Comparison of ENCODE assay signal across 8 mouse cellular contexts in the genomic region with DNA sequence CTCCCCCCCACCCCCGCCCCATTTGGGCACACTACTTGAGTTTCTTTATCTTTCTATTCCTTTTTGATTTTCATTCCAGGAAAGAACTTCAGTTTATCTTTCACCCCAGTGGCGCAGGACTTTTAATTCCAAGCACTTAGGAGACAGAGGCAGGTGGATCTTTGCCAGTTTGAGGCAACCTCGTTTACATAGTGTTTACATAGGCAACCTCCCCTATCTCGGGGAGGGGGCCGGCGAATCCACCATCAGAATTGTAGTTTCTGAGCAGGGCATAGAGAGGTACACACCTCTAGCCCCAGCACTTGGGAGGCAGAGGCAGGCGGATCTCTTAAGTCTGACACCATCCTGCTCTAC. TPM values are rescaled to one million over a fixed set of nuclear protein-coding genes. Genes with fewer than 3 reads are reported as not detected.
DNase-seq lines count a peak whose midpoint lies in the region; ATAC-seq and TF ChIP-seq lines count a peak whose summit lies in the region.
"Had no signal": no experiment of that assay in that cellular context is flagged by ENCODE, and none has a peak within 500 bp of the region (broad histone marks: within the 10 kb centered on the region; RNA-seq: fewer than 3 reads in every experiment).

No protein-coding gene starts in this region.

- H3K27me3 ChIP-seq in megakaryocyte, embryonic 14.5 days (replicated peaks): no peaks in the 10 kb centered on the region
- H3K27me3 ChIP-seq in forebrain, embryonic 10.5 days (ENCODE audit: poor library complexity, severe bottlenecking): no peaks in the 10 kb centered on the region; the same call in 1 of the 2 replicates
- no peaks in the 10 kb centered on the region for H3K27me3 ChIP-seq in limb, embryonic 11.5 days (ENCODE audit: control insufficient read depth, insufficient read depth, low read length)
- no peaks in the 10 kb centered on the region for H3K27me3 ChIP-seq in stomach, postnatal 0 days (ENCODE audit: control insufficient read depth, insufficient read depth, low read length)

- H3K9ac ChIP-seq in limb, embryonic 11.5 days (ENCODE audit: low read length): peak overlapping the region; percentile 92
- peak overlapping the region; percentile 99 for H3K9ac ChIP-seq in stomach, postnatal 0 days (ENCODE audit: low read length)

- peak overlapping the region; percentile 96 for H3K27ac ChIP-seq in forebrain, embryonic 10.5 days
- H3K27ac ChIP-seq in limb, embryonic 11.5 days (replicated peaks; ENCODE audit: low read depth, low read length): no peak overlapping the region
- H3K27ac ChIP-seq in stomach, postnatal 0 days (replicated peaks): peak overlapping the region; percentile 99; the same call in 1 of the 2 replicates

- no peak for TF ChIP-seq CTCF in stomach, postnatal 0 days (IDR thresholded peaks at IDR 0.05; ENCODE audit: low read depth)

- WGBS in forebrain, embryonic 10.5 days: 47% methylated on average over 7 of the region's 7 CpGs
- 35% methylated on average over 7 of the region's 7 CpGs for WGBS in limb, embryonic 11.5 days
- WGBS in stomach, postnatal 0 days: 14% methylated on average over 7 of the region's 7 CpGs

- peak overlapping the region; percentile 93 for H3K4me2 ChIP-seq in limb, embryonic 11.5 days (ENCODE audit: low read depth, severe bottlenecking)
- peak overlapping the region; percentile 75 for H3K4me2 ChIP-seq in stomach, postnatal 0 days (replicated peaks; ENCODE audit: low read depth)

- peak overlapping the region; percentile 98 for H3K4me3 ChIP-seq in megakaryocyte, embryonic 14.5 days (replicated peaks)
- H3K4me3 ChIP-seq in forebrain, embryonic 10.5 days: peak overlapping the region; percentile 97
- H3K4me3 ChIP-seq in limb, embryonic 11.5 days (ENCODE audit: low read depth, low read length): peak overlapping the region; percentile 90
- peak overlapping the region; percentile 84 for H3K4me3 ChIP-seq in stomach, postnatal 0 days (ENCODE audit: low read depth, low read length)

- no peaks in the 10 kb centered on the region for H3K9me3 ChIP-seq in megakaryocyte, embryonic 14.5 days
- H3K9me3 ChIP-seq in forebrain, embryonic 10.5 days: no peaks in the 10 kb centered on the region
- H3K9me3 ChIP-seq in limb, embryonic 11.5 days (ENCODE audit: control insufficient read depth, low read length): no peaks in the 10 kb centered on the region
- no peaks in the 10 kb centered on the region for H3K9me3 ChIP-seq in stomach, postnatal 0 days (ENCODE audit: control insufficient read depth, low read length)

- H3K4me1 ChIP-seq in megakaryocyte, embryonic 14.5 days: peaks cover 78% of the 10 kb centered on the region
- H3K4me1 ChIP-seq in forebrain, embryonic 10.5 days: peaks cover 49% of the 10 kb centered on the region
- H3K4me1 ChIP-seq in limb, embryonic 11.5 days (ENCODE audit: control insufficient read depth, insufficient read depth, low read length): peaks cover 23% of the 10 kb centered on the region
- peaks cover 8% of the 10 kb centered on the region for H3K4me1 ChIP-seq in stomach, postnatal 0 days (replicated peaks; ENCODE audit: control insufficient read depth, insufficient read depth)

- H3K36me3 ChIP-seq in megakaryocyte, embryonic 14.5 days (replicated peaks; ENCODE audit: low read length): peaks cover 33% of the 10 kb centered on the region
- H3K36me3 ChIP-seq in forebrain, embryonic 10.5 days (replicated peaks): peaks cover 41% of the 10 kb centered on the region
- H3K36me3 ChIP-seq in limb, embryonic 11.5 days (ENCODE audit: control insufficient read depth, insufficient read depth, low read length): peaks cover 6% of the 10 kb centered on the region; the same call in 1 of the 2 replicates
- H3K36me3 ChIP-seq in stomach, postnatal 0 days (ENCODE audit: control insufficient read depth, insufficient read depth, low read length): no peaks in the 10 kb centered on the region

- DNase-seq in forebrain, embryonic 10.5 days (ENCODE audit: extremely low spot score, low spot score): no peak
- no peak for DNase-seq in limb, embryonic 11.5 days (ENCODE audit: low spot score)
- no peak for DNase-seq in stomach, postnatal 0 days (ENCODE audit: low spot score)
- no peak for DNase-seq in adrenal gland, postnatal 36 days

- no peak for ATAC-seq in megakaryocyte, adult 5-6 weeks (ENCODE audit: poor library complexity, severe bottlenecking)
- ATAC-seq in limb, embryonic 11.5 days (ENCODE audit: insufficient number of reproducible peaks, low FRiP score, low TSS enrichment, low read depth): no peak
- ATAC-seq in stomach, postnatal 0 days (ENCODE audit: low FRiP score, low TSS enrichment): no peak
- no peak for ATAC-seq in megakaryocyte progenitor cell, adult 5-6 weeks (replicated peaks; ENCODE audit: poor library complexity)

- TF ChIP-seq EP300 in stomach, postnatal 0 days (optimal IDR thresholded peaks at IDR 0.05): no peak

RNA-seq across cellular contexts. Expression of a gene that starts 2.1 kb away (rescaled TPM):
- polyA plus RNA-seq in megakaryocyte, embryonic 14.5 days (2012; ENCODE audit: insufficient read depth, low replicate concordance): 47.5 and 119 TPM in 2 replicates
- 8.1 and 9.2 TPM in 2 replicates for total RNA-seq in megakaryocyte, adult 5-6 weeks (2015)
- total RNA-seq in megakaryocyte, adult 5-6 weeks (2017): 21.3 and 28.7 TPM in 2 replicates
- 44.1 and 56.4 TPM in 2 replicates for polyA plus RNA-seq in forebrain, embryonic 10.5 days (2016; fragmentation: Nextera tagmentation; extraction: Ambion mirVana)
- polyA plus RNA-seq in limb, embryonic 11.5 days (2014; fragmentation: Nextera tagmentation; extraction: Ambion mirVana): 57.9 and 58.1 TPM in 2 replicates
- 9.0 and 10.0 TPM in 2 replicates for polyA plus RNA-seq in stomach, postnatal 0 days (2015; fragmentation: Nextera tagmentation; extraction: Ambion mirVana)
- 7.5 and 9.0 TPM in 2 replicates for total RNA-seq in megakaryocyte progenitor cell, adult 5-6 weeks (2015)
- 21.8 and 41.2 TPM in 2 replicates for total RNA-seq in megakaryocyte progenitor cell, adult 5-6 weeks (2017)
- total RNA-seq in adrenal gland, postnatal 36 days (2021): 10 to 100 TPM; 25.4 to 37.4 TPM

RNA-seq across cellular contexts. Expression of a gene that starts 6.9 kb away (rescaled TPM):
- 2.1 TPM in 1 of 2 replicates, not detected in the other for polyA plus RNA-seq in megakaryocyte, embryonic 14.5 days (2012; ENCODE audit: insufficient read depth, low replicate concordance)
- not detected in 2 replicates for total RNA-seq in megakaryocyte, adult 5-6 weeks (2015)
- not detected in 2 replicates for total RNA-seq in megakaryocyte, adult 5-6 weeks (2017)
- polyA plus RNA-seq in forebrain, embryonic 10.5 days (2016; fragmentation: Nextera tagmentation; extraction: Ambion mirVana): not detected in 2 replicates
- polyA plus RNA-seq in limb, embryonic 11.5 days (2014; fragmentation: Nextera tagmentation; extraction: Ambion mirVana): not detected in 2 replicates
- 0.12 and 0.30 TPM in 2 replicates for polyA plus RNA-seq in stomach, postnatal 0 days (2015; fragmentation: Nextera tagmentation; extraction: Ambion mirVana)
- not detected in 2 replicates for total RNA-seq in megakaryocyte progenitor cell, adult 5-6 weeks (2015)
- not detected in 2 replicates for total RNA-seq in megakaryocyte progenitor cell, adult 5-6 weeks (2017)
- not detected for total RNA-seq in adrenal gland, postnatal 36 days (2021)
- total RNA-seq: hematopoietic stem cell, adult 5-6 weeks had no signal

RNA-seq across cellular contexts. Expression of a gene that starts 44.1 kb away (rescaled TPM):
- 77.3 and 236 TPM in 2 replicates for polyA plus RNA-seq in megakaryocyte, embryonic 14.5 days (2012; ENCODE audit: insufficient read depth, low replicate concordance)
- 8.7 and 9.3 TPM in 2 replicates for total RNA-seq in megakaryocyte, adult 5-6 weeks (2015)
- 6.5 and 8.5 TPM in 2 replicates for total RNA-seq in megakaryocyte, adult 5-6 weeks (2017)
- polyA plus RNA-seq in forebrain, embryonic 10.5 days (2016; fragmentation: Nextera tagmentation; extraction: Ambion mirVana): 27.4 and 30.5 TPM in 2 replicates
- polyA plus RNA-seq in limb, embryonic 11.5 days (2014; fragmentation: Nextera tagmentation; extraction: Ambion mirVana): 15.2 and 17.0 TPM in 2 replicates
- polyA plus RNA-seq in stomach, postnatal 0 days (2015; fragmentation: Nextera tagmentation; extraction: Ambion mirVana): 8.9 and 9.3 TPM in 2 replicates
- total RNA-seq in megakaryocyte progenitor cell, adult 5-6 weeks (2015): 46.4 and 57.5 TPM in 2 replicates
- total RNA-seq in megakaryocyte progenitor cell, adult 5-6 weeks (2017): 25.8 and 31.7 TPM in 2 replicates
- 10 to 100 TPM; 41.6 to 64.0 TPM for total RNA-seq in adrenal gland, postnatal 36 days (2021)
